14 mouse cellular contexts compared by ENCODE assay signal in genomic region chr4:122853691-122854090, GRCm38 (mm10). TPM values are rescaled to one million over a fixed set of nuclear protein-coding genes. Genes with fewer than 3 reads are reported as not detected.
DNase-seq lines count a peak whose midpoint lies in the region; ATAC-seq lines count a peak whose summit lies in the region.
"Had no signal": no experiment of that assay in that cellular context is flagged by ENCODE, and none has a peak within 500 bp of the region (broad histone marks: within the 10 kb centered on the region; RNA-seq: fewer than 3 reads in every experiment).

No protein-coding gene starts in this region.

- no peaks in the 10 kb centered on the region for H3K9me3 ChIP-seq in heart, embryonic 16.5 days (replicated peaks; ENCODE audit: control insufficient read depth, low read length)
- H3K9me3 ChIP-seq: embryonic facial prominence, embryonic 13.5 days; forebrain, embryonic 12.5 days had no signal

- H3K4me1 ChIP-seq in heart, embryonic 16.5 days (ENCODE audit: control insufficient read depth, insufficient read depth, low read length), result no peaks in the 10 kb centered on the region
- H3K4me1 ChIP-seq: embryonic facial prominence, embryonic 13.5 days; forebrain, embryonic 12.5 days had no signal

- intact Hi-C loops in heart, postnatal 10 days (cut with DNase I), result no loop called here

- DNase-seq in heart, postnatal 10 days, result no peak
- DNase-seq in spleen, postnatal 36 days (ENCODE audit: low spot score in 2 of 2), result peak; percentile 76 to 77
- DNase-seq in spleen, postnatal 4 days (ENCODE audit: low spot score in 2 of 2), result no peak
- DNase-seq in cerebellum, adult 18-20 months, result no peak
- no peak for DNase-seq in right cerebral cortex, adult 2 months (ENCODE audit: low spot score in 2 of 2)
- no peak for DNase-seq in retina, postnatal 1 day
- DNase-seq: adrenal gland, postnatal 25 days; kidney, postnatal 14 days; midbrain, embryonic 14.5 days had no signal

- no peak overlapping the region for H3K9ac ChIP-seq in heart, embryonic 16.5 days (ENCODE audit: low read length)
- H3K9ac ChIP-seq: embryonic facial prominence, embryonic 13.5 days; forebrain, embryonic 12.5 days had no signal

- H3K4me2 ChIP-seq in heart, embryonic 16.5 days (ENCODE audit: low read depth, low read length), result no peak overlapping the region
- H3K4me2 ChIP-seq: embryonic facial prominence, embryonic 13.5 days; forebrain, embryonic 12.5 days had no signal

- peaks cover 38% of the 10 kb centered on the region for H3K36me3 ChIP-seq in heart, embryonic 16.5 days (ENCODE audit: control insufficient read depth, insufficient read depth)

- peak; percentile 34; the same call in 1 of the 2 replicates for ATAC-seq in heart, embryonic 16.5 days (replicated peaks; ENCODE audit: extremely low read depth, insufficient read depth, low FRiP score)
- ATAC-seq in monocyte, adult 5-6 weeks (replicated peaks; ENCODE audit: insufficient number of reproducible peaks, low FRiP score, low TSS enrichment, poor library complexity, severe bottlenecking), result peak; percentile 83
- ATAC-seq: intestine, embryonic 16.5 days had no signal

- WGBS in heart, embryonic 16.5 days, result 53% methylated on average over 2 of the region's 2 CpGs

- peak overlapping the region; percentile 62 for H3K27ac ChIP-seq in heart, embryonic 16.5 days (ENCODE audit: low read length)
- H3K27ac ChIP-seq: embryonic facial prominence, embryonic 13.5 days; forebrain, embryonic 12.5 days had no signal

- H3K4me3 ChIP-seq in heart, embryonic 16.5 days (ENCODE audit: low read length), result no peak overlapping the region
- H3K4me3 ChIP-seq: embryonic facial prominence, embryonic 13.5 days; forebrain, embryonic 12.5 days had no signal

- no peaks in the 10 kb centered on the region for H3K27me3 ChIP-seq in heart, embryonic 16.5 days (ENCODE audit: control insufficient read depth, insufficient read depth, low read length)
- H3K27me3 ChIP-seq: embryonic facial prominence, embryonic 13.5 days; forebrain, embryonic 12.5 days had no signal

RNA-seq across cellular contexts. Expression of gene Ppt1, which starts 17.6 kb away (rescaled TPM):
- polyA plus RNA-seq in heart, embryonic 16.5 days (2015; fragmentation: Nextera tagmentation; extraction: Ambion mirVana), result 73.1 and 91.5 TPM in 2 replicates
- 10 to 100 TPM; 40.1 to 46.6 TPM for total RNA-seq in heart, postnatal 10 days (2021)
- total RNA-seq in monocyte, adult 5-6 weeks (2017), result 118 to 145 TPM (median 130 TPM) in 3 replicates

RNA-seq across cellular contexts. Expression of gene Cap1, which starts 32.2 kb away (rescaled TPM):
- 44.3 and 51.9 TPM in 2 replicates for polyA plus RNA-seq in heart, embryonic 16.5 days (2015; fragmentation: Nextera tagmentation; extraction: Ambion mirVana)
- 10 to 100 TPM; 84.6 to 89.1 TPM for total RNA-seq in heart, postnatal 10 days (2021)
- 562 to 797 TPM (median 623 TPM) in 3 replicates for total RNA-seq in monocyte, adult 5-6 weeks (2017)

Comparison
In these comparisons a context has a peak if more than half of its experiments do, and no peak if none do; other contexts are left out.
1. DNase-seq: peak in spleen, postnatal 36 days (2 of 2); none in heart, postnatal 10 days (0 of 2), spleen, postnatal 4 days (0 of 2), cerebellum, adult 18-20 months (0 of 2), right cerebral cortex, adult 2 months (0 of 2) and retina, postnatal 1 day (single experiment).